Mouse (Mus musculus): ENCODE data around the gene Cyp2w1.
"Not testable (repeated sequence)": the region's sequence is repeated elsewhere in the genome, so short reads cannot be mapped to it uniquely, and the experiment has no call there.

The Cyp2w1 gene

GRCm38 (mm10) chr5:139332590-139333272 is 19.7 kb upstream of the Cyp2w1 start:
- no peak for DNase-seq

GRCm38 (mm10) chr5:139333301-139334013 is 19.0 kb upstream of the Cyp2w1 start:
- DNase-seq: no peak

- DNase-seq: not testable (repeated sequence)
These were observed 18.0 kb upstream of the Cyp2w1 start for GRCm38 (mm10) chr5:139334394-139334793.

GRCm38 (mm10) chr5:139335634-139336033 is 16.8 kb upstream of the Cyp2w1 start:
- DNase-seq: no peak

GRCm38 (mm10) chr5:139337826-139338370 is 14.5 kb upstream of the Cyp2w1 start:
- DNase-seq: no peak

GRCm38 (mm10) chr5:139338403-139338802 is 14.0 kb upstream of the Cyp2w1 start:
- DNase-seq: no peak

- DNase-seq: no peak
These were observed 13.5 kb upstream of the Cyp2w1 start for GRCm38 (mm10) chr5:139338891-139339290.

GRCm38 (mm10) chr5:139344021-139344686 is 8.3 kb upstream of the Cyp2w1 start:
- peak; percentile 77 for DNase-seq

GRCm38 (mm10) chr5:139344687-139345363 is 7.6 kb upstream of the Cyp2w1 start:
- peak; percentile 95 for DNase-seq

GRCm38 (mm10) chr5:139345364-139345714 is 7.1 kb upstream of the Cyp2w1 start:
- no peak for DNase-seq

- DNase-seq: no peak
These were observed 5.2 kb upstream of the Cyp2w1 start for GRCm38 (mm10) chr5:139347225-139347624.

- DNase-seq: no peak
These were observed 2.7 kb upstream of the Cyp2w1 start for GRCm38 (mm10) chr5:139349713-139350112.

- no peak for DNase-seq
These were observed 1.3 kb upstream of the Cyp2w1 start, which contains the start of gene Cox19 for GRCm38 (mm10) chr5:139351134-139351533. TSS of gene Cox19 (minus strand) at chr5:139351418.

- DNase-seq: no peak
These were observed 789 bp upstream of the Cyp2w1 start for GRCm38 (mm10) chr5:139351628-139352027.

- peak; percentile 67 for DNase-seq
These were observed 1.1 kb downstream of the Cyp2w1 start for GRCm38 (mm10) chr5:139353496-139353895.

GRCm38 (mm10) chr5:139353946-139354345 is 1.5 kb downstream of the Cyp2w1 start:
- DNase-seq: no peak

GRCm38 (mm10) chr5:139355235-139355772 is 2.9 kb downstream of the Cyp2w1 start:
- peak; percentile 72 for DNase-seq

GRCm38 (mm10) chr5:139358653-139359052 is 6.2 kb downstream of the Cyp2w1 start:
- DNase-seq: peak; percentile 48

- DNase-seq: no peak
These were observed 6.8 kb downstream of the Cyp2w1 start for GRCm38 (mm10) chr5:139359244-139359643.

- DNase-seq: no peak
These were observed 11.4 kb downstream of the Cyp2w1 start for GRCm38 (mm10) chr5:139363858-139364257.

GRCm38 (mm10) chr5:139364260-139364910 is 12.0 kb downstream of the Cyp2w1 start:
- DNase-seq: peak; percentile 86

Data from thymus, postnatal 25 days (tissue).